Mouse (Mus musculus) hindbrain, embryonic 13.5 days (tissue): Measurements from ENCODE around the gene Aes. TPM values are rescaled to one million over a fixed set of nuclear protein-coding genes. Genes with fewer than 3 reads are reported as not detected.

ENCODE experiments used
- ATAC-seq: fragments of 200-750 bp; cut with Nextera tagmentation; 2 replicates; pipeline ENCODE4 v1.8.0; 2017; ENCODE audit warnings: moderate TSS enrichment; ENCODE audit not compliant: low FRiP score
- H3K27ac ChIP-seq: fragments of 300-500 bp; sonication (generic); 2 replicates; pipeline ENCODE4 v1.5.1; 2015; ENCODE audit warnings: inconsistent platforms, mild to moderate bottlenecking, moderate library complexity
- H3K27me3 ChIP-seq: fragments of 300-500 bp; sonication (generic); 2 replicates; pipeline ENCODE4 v1.6.1; 2015; ENCODE audit warnings: mild to moderate bottlenecking, inconsistent platforms
- H3K36me3 ChIP-seq: fragments of 300-500 bp; sonication (generic); 2 replicates; pipeline ENCODE4 v1.6.1; 2015; ENCODE audit warnings: mild to moderate bottlenecking, inconsistent platforms
- H3K4me1 ChIP-seq: fragments of 300-500 bp; sonication (generic); replicated peaks from 2 replicates; pipeline ENCODE4 v1.6.1; 2015; ENCODE audit warnings: inconsistent platforms
- H3K4me2 ChIP-seq: fragments of 300-500 bp; sonication (generic); 2 replicates; pipeline ENCODE4 v1.6.1; 2015; ENCODE audit warnings: inconsistent platforms, mild to moderate bottlenecking, moderate library complexity
- H3K4me3 ChIP-seq: fragments of 300-500 bp; sonication (generic); 2 replicates; pipeline ENCODE4 v1.5.1; 2015; ENCODE audit warnings: mild to moderate bottlenecking, inconsistent platforms
- H3K9ac ChIP-seq: fragments of 300-500 bp; sonication (generic); 2 replicates; pipeline ENCODE4 v1.6.1; 2015; ENCODE audit warnings: mild to moderate bottlenecking, inconsistent platforms
- H3K9me3 ChIP-seq: fragments of 300-500 bp; sonication (generic); 2 replicates; pipeline ENCODE4 v1.6.1; 2016; ENCODE audit warnings: inconsistent platforms
- WGBS: fragments of 180-500 bp; shearing (Covaris S2); methylation state at CpG from one replicate; pipeline ENCODE4 v1.1.7; 2015; 5-methylcytosine and 5-hydroxymethylcytosine counted together
- polyA plus RNA-seq: library from polyadenylated mRNA; unstranded; fragments of >200 nt; fragmentation: Nextera tagmentation; extraction: Ambion mirVana; gene quantifications from 2 replicates; pipeline ENCODE4 v1.2.1, GENCODE M21; 2015

Aes gene
- polyA plus RNA-seq, 1 experiment from 2014 or later: 545 TPM

DNA sequence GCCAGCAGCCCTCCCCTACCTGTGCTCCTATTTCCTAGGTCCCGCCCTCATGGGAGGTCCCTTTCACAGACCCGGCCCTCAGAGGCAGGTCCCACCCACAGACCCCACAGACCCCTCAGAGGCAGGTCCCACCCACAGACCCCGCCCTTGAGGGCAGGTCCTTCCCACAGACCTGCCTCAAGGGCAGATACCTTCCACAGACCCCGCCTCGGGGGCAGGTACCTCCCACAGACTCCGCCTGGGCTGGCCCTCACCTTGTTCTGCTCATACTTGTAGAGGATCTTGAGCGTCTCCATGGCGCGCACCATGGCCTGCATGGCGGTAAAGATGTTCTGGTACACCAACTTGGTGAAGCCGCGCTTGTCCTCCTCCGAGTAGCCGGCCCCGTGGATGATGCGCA is 24.5 kb upstream of the Aes start:
- Histone ChIP-seq H3K9ac (no peak overlapping the region), H3K4me2 (no peak overlapping the region), H3K4me1 (peaks cover 7% of the 10 kb centered on the region), H3K27ac (no peak overlapping the region), H3K9me3 (no peaks in the 10 kb centered on the region), H3K27me3 (no peaks in the 10 kb centered on the region), H3K36me3 (peaks cover 63% of the 10 kb centered on the region), H3K4me3 (no peak overlapping the region)
- WGBS: 70% methylated on average over 16 of the region's 16 CpGs
- ATAC-seq: no peak

DNA sequence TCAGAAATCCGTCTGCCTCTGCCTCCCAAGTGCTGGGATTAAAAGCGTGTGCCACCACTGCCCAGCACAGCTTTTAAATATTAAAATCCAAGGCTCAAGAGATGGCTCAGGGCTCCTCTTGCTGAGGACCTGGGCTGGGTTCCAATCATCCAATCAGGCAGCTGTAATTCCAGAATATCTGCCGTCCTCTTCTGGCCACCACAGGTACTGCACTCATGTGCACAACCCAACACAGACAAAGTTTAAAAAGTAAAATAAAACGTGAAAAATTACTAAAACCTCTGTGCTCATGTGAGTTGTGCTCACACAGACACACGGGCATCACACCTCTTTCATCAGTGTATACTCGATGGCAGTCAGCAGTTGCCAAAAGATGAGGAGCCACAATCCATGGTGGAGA is 22.6 kb upstream of the Aes start:
- Histone ChIP-seq H3K4me1 (peaks cover 22% of the 10 kb centered on the region), H3K27me3 (no peaks in the 10 kb centered on the region), H3K9me3 (no peaks in the 10 kb centered on the region), H3K4me3 (no peak overlapping the region), H3K27ac (no peak overlapping the region), H3K9ac (no peak overlapping the region), H3K36me3 (peaks cover 51% of the 10 kb centered on the region), H3K4me2 (no peak overlapping the region)
- 79% methylated on average over 6 of the region's 6 CpGs for whole genome bisulfite sequencing
- ATAC-seq: no peak

DNA sequence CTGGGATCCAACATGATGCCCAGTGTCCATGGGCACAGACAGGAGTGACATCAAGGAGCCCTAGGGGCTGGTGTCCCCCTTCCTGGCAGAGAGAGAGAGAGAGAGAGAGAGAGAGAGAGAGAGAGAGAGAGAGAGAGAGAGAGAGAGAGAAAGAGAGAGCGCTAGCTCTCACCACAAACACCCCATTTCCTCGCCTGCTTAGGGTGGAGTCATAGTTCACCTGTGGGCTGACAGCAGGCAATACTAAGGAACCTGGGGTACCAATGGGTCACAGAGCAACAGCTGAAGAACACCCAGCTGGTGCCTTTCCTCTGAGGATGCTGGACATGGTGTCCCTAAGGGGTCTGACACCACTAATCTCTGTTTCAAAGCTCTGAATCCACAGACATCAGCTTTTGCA is 21.9 kb upstream of the Aes start:
- Histone ChIP-seq H3K27ac (no peak overlapping the region), H3K9me3 (no peaks in the 10 kb centered on the region), H3K27me3 (no peaks in the 10 kb centered on the region), H3K9ac (0 out of 2 replicates have a peak overlapping the region, but pooled peaks have one; percentile 19), H3K4me2 (no peak overlapping the region), H3K4me3 (no peak overlapping the region), H3K36me3 (peaks cover 46% of the 10 kb centered on the region), H3K4me1 (peaks cover 29% of the 10 kb centered on the region)
- no peak for ATAC-seq
- 88% methylated on average over 2 of the region's 2 CpGs for WGBS

DNA sequence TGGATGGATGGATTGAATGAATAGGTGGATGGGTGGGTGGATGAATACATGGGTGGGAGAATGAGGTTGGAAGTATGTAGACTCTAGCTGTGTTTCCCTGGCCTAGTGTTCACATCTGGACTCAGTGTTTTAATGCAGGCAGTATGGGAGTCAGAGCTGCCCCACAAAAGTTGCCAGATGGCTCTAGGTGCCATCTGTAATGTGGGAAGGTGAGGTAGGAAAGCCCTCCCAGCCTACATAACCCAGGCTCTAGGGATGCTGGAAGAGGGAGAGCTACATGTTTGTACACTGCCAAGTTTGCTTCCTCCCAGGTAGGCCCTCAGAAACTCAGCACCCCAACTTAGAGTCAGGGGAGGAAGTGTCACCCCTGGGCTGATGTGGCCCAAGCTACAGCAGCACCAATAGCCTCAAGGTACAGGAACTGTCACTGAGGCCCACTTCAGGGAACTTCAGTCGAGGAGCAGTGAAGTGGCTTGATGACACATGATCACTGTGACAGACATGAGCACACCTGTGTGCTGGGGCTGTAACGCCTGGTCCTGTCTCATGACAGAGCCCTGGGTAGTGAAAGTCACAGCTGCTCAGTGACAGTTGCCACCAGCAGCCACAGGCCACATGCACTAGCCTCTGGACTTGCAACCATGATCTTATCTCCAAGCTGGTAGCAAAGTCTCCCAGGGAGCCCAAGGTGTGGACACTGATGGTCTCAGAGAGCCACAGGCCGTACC is 20.8 kb upstream of the Aes start:
- 90% methylated on average over 3 of the region's 3 CpGs for WGBS
- no peak for ATAC-seq
- no peak overlapping the region for H3K4me3 ChIP-seq
- no peaks in the 10 kb centered on the region for H3K9me3 ChIP-seq
- H3K27ac ChIP-seq: no peak overlapping the region
- H3K4me2 ChIP-seq: no peak overlapping the region
- peaks cover 38% of the 10 kb centered on the region for H3K36me3 ChIP-seq
- H3K4me1 ChIP-seq: peaks cover 39% of the 10 kb centered on the region
- 0 out of 2 replicates have a peak overlapping the region, but pooled peaks have one; percentile 19 for H3K9ac ChIP-seq
- no peaks in the 10 kb centered on the region for H3K27me3 ChIP-seq

DNA sequence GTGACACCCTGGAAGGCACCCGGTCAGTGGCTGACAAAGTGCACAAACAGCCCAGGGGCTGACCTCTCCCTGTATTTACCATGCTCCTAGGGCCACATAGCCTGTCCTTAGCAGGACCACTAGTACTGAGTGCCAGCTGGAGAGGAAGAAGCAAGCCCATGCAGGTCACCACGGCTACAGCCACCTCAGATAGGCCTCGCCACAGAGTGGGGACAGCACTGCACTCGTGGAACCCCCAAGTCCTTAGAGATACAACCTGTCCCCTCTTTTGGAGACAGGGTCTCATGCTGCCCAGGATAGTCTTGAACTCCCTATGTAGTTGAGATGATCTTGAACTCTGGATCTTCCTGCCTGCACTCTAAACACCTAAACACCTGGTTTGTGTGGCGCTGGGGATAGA is 17.9 kb upstream of the Aes start:
- ATAC-seq: no peak
- Histone ChIP-seq H3K27ac (no peak overlapping the region), H3K9ac (peak overlapping the region; percentile 99), H3K27me3 (no peaks in the 10 kb centered on the region), H3K4me2 (0 out of 2 replicates have a peak overlapping the region, but pooled peaks have one; percentile 8), H3K9me3 (no peaks in the 10 kb centered on the region), H3K4me3 (no peak overlapping the region), H3K36me3 (peaks cover 20% of the 10 kb centered on the region), H3K4me1 (peaks cover 44% of the 10 kb centered on the region)
- 91% methylated on average over 5 of the region's 5 CpGs for WGBS

DNA sequence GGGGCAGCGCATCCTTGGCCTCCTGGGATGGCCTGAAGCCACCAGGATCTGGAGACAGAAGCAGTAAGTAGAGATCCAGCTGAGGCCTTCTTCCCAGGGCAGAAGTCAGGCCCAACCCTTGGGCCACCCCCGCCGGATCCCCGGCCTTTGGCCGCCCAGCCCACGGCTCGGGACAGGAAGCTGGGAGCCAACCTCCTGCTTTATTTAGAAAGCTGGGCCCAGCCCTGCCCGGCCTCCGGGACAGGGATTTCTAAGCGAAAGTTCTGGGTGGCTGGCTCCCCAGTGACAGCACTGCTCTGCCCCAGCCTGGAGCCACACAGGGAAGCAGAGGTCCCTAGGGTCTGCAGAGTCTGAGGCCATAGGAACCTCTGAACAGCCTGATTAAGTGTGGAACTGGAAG is 17.5 kb upstream of the Aes start:
- Histone ChIP-seq H3K36me3 (peaks cover 20% of the 10 kb centered on the region), H3K9me3 (no peaks in the 10 kb centered on the region), H3K4me3 (no peak overlapping the region), H3K4me1 (peaks cover 44% of the 10 kb centered on the region), H3K27me3 (no peaks in the 10 kb centered on the region), H3K27ac (no peak overlapping the region), H3K4me2 (0 out of 2 replicates have a peak overlapping the region, but pooled peaks have one; percentile 8), H3K9ac (peak overlapping the region; percentile 99)
- ATAC-seq: no peak
- 87% methylated on average over 10 of the region's 10 CpGs for WGBS

DNA sequence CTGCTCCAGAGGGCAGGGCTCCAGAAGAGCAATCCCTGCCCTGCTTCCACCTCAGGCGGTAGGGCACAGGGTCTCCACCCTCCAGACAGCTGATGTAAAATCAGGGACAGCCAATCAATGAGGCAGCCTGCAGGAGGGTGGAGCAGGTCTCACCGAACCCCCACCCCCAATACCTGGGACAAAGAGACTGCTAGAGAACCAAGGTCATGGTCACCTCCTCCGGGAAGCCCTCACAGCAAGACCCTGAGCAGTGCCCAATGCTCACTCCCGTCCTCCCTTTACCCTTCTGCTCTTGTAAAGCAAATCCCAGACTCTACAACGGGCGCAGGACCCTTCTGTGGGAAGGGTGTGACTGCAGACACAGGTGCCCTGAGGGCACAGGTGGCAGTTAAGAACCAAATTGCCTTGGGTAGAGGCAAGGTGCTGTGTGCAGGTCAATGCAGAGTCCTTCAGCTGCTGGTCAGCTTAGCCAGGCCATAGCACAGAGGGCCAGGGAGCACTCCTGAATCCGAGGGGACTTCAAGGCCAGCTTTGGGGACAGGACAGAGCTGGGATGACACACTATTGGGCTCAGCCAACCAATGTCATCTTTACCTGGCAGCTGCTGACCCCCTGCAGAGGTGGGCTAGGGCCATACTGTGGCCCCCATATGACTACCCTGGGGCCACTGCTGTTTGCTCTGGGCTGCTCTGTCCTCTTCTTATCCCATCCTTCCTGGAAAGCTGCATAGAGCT is 16.4 kb upstream of the Aes start:
- 79% methylated on average over 7 of the region's 7 CpGs for WGBS
- H3K36me3 ChIP-seq: peaks cover 17% of the 10 kb centered on the region
- H3K4me2 ChIP-seq: peak overlapping the region; percentile 98
- H3K9me3 ChIP-seq: no peaks in the 10 kb centered on the region
- no peak for ATAC-seq
- no peaks in the 10 kb centered on the region for H3K27me3 ChIP-seq
- peak overlapping the region; percentile 97 for H3K4me3 ChIP-seq
- peaks cover 44% of the 10 kb centered on the region for H3K4me1 ChIP-seq
- H3K27ac ChIP-seq: no peak overlapping the region
- H3K9ac ChIP-seq: peak overlapping the region; percentile 99

DNA sequence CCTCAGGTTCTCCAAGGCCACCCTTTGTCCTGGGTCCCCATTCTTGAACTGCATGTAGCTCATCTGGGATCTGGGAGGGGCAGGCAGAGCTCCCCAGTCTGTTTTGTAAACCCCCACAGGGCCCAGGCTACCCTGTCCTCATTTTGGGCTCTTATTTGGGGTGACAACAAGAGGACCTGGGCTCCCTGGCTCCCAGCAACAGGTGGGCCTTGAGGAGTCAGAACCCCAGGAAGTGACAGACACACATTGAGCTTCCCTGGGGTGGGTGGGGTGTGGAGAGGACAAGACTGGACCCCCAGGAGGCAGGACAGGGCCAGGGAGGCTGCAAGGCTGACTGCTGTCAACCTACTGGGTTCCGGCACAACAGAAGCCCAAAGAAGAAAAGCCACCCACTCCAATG is 15.7 kb upstream of the Aes start:
- no peaks in the 10 kb centered on the region for H3K27me3 ChIP-seq
- peak overlapping the region; percentile 97 for H3K4me3 ChIP-seq
- no peaks in the 10 kb centered on the region for H3K9me3 ChIP-seq
- peaks cover 17% of the 10 kb centered on the region for H3K36me3 ChIP-seq
- 57% methylated on average over 1 of the region's 1 CpGs for WGBS
- ATAC-seq: no peak
- peak overlapping the region; percentile 99 for H3K9ac ChIP-seq
- H3K4me2 ChIP-seq: peak overlapping the region; percentile 98
- H3K4me1 ChIP-seq: peaks cover 44% of the 10 kb centered on the region
- H3K27ac ChIP-seq: no peak overlapping the region

DNA sequence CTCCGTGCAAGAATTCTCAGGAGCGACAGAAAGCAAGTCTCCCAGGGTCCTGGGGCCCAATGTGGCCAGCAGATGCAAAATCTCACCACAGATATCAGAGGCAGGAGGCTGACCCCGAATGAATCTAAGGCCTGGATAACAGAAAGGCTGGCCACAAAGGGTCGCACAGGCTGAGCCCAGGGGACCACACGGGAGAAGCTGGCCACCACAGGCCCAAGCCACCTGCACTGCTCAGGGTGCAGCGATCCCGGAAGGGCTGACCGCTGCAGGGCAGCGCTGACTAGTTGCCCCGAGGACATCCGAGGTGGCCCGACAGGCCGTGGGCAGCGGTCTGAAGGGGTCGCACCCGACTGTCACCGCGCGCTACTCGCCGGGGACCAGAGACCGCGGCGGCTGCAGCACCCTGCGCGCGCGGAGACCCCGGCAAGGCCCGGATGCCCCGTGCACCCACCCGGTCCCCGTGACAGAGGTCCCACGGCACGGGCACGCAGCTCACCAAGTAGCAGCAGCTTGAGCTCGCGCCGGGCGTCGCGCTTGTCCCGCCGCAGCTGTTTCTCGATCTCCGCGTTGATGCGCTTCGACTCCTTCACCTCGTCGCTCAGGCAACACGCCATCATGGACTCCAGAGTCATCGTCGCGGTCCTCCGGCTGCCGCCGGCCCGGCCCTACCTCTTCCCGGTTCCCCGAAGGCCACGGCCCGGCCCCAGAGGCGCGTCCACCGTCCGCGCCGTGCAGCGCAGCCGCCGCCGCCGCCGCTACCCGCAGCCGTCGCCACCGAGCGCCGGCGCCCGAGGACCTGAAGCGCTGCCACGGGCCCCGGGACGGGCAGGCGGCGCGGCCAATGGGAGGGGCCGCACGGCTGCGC is 14.8 kb upstream of the Aes start:
- peak; percentile 11 for ATAC-seq
- Histone ChIP-seq H3K4me3 (peak overlapping the region; percentile 97), H3K36me3 (peaks cover 10% of the 10 kb centered on the region), H3K9ac (peak overlapping the region; percentile 99), H3K27me3 (0 out of 2 replicates have a peak, but pooled peaks cover 3% of the 10 kb centered on the region), H3K4me1 (peaks cover 44% of the 10 kb centered on the region), H3K9me3 (no peaks in the 10 kb centered on the region), H3K27ac (peak overlapping the region; percentile 94), H3K4me2 (peak overlapping the region; percentile 98)
- WGBS: under 1% methylated on average over 69 of the region's 93 CpGs

DNA sequence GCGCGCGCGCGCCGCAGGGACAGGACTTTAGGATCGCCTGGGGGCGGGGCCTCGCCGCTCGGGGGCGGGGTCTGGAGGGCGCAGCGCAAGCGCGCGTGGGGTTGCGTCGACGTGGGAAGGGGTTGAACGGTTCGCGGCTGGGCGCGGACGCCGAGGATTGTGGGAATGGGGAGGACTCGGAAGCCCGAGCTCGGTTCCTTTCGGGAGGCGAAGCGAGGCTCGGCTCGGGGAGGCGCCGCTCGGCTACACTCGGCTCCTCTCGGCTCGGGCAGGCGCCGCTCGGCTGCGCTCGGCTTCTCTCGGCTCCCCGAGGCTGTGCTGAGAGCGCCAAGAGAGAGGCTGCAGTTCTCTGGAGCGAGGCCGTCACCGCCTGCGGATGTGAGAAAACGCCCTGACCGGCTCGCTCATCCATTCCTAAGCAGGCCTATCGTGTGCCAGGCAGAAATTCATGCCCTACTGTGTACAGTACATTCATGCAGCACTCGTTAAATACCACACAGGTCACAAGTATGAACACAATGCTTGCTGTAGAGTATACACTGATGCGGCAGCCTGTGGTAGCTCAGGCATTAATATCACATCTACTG is 14.0 kb upstream of the Aes start, which contains the start of gene Gna11:
TSS of gene Gna11 (minus strand) at position 30 of the 587 bp plus-strand sequence.
- Histone ChIP-seq H3K9me3 (no peaks in the 10 kb centered on the region), H3K27ac (peak within 1 kb of the TSS; percentile 94), H3K4me2 (peak within 1 kb of the TSS; percentile 98), H3K27me3 (0 out of 2 replicates have a peak, but pooled peaks cover 3% of the 10 kb centered on the region), H3K36me3 (peaks cover 5% of the 10 kb centered on the region), H3K9ac (peak within 1 kb of the TSS; percentile 99), H3K4me3 (peak within 1 kb of the TSS; percentile 97), H3K4me1 (peaks cover 42% of the 10 kb centered on the region)
- ATAC-seq: peak; percentile 96
- 1% methylated on average over 55 of the region's 59 CpGs for WGBS

DNA sequence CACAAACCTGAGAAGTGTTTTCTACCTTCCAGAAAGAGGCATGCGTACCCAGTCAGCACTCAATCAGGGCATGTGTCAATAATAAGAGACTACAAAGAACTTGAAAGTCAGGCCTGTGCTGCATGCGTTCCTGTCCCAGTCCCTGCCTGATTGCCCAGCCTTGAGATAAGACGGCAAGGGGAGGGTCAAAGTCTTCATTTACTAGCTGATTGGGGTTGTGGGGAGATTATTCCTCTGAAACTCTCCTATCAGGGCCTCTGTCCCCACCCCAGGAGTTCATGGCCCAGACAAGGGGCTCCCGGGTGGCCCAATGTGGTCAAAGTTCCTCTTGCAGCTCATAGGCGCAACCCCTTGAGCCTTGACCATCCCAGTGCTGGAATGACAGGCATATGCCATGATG is 13.0 kb upstream of the Aes start:
- H3K4me2 ChIP-seq: no peak overlapping the region
- peaks cover 3% of the 10 kb centered on the region; the same call in 1 of the 2 replicates for H3K36me3 ChIP-seq
- no peaks in the 10 kb centered on the region for H3K9me3 ChIP-seq
- no peak overlapping the region for H3K4me3 ChIP-seq
- ATAC-seq: no peak
- 0 out of 2 replicates have a peak overlapping the region, but pooled peaks have one; percentile 24 for H3K9ac ChIP-seq
- H3K27me3 ChIP-seq: 0 out of 2 replicates have a peak, but pooled peaks cover 3% of the 10 kb centered on the region
- H3K27ac ChIP-seq: no peak overlapping the region
- H3K4me1 ChIP-seq: peaks cover 33% of the 10 kb centered on the region
- 86% methylated on average over 5 of the region's 5 CpGs for WGBS
